Mouse (Mus musculus): ENCODE results near the gene Pacsin1. TPM values are rescaled to one million over a fixed set of nuclear protein-coding genes. Genes with fewer than 3 reads are reported as not detected.
A peak's percentile ranks its signal among the peaks of the same experiment; 100 is the strongest.

The Pacsin1 gene
- 0.27 TPM in 1 of 2 replicates, not detected in the other for total RNA-seq (2014; rRNA removed)
- polyA plus RNA-seq (2012; rRNA removed) = 0.16 and 0.23 TPM in 2 replicates

GRCm38 (mm10) chr17:27655089-27656010, at the start of gene Pacsin1:
TSS of gene Pacsin1 (plus strand) at chr17:27655509.
- Histone ChIP-seq H3K9ac (ENCODE audit: low read depth, low read length) (no peak within 1 kb of the TSS), H3K27me3 (ENCODE audit: control insufficient read depth, insufficient read depth, low read length) (peaks cover 14% of the 10 kb centered on the region; the same call in 1 of the 2 replicates), H3K27ac (replicated peaks; ENCODE audit: insufficient read depth, low read depth, low read length) (no peak within 1 kb of the TSS), H3K79me2 (ENCODE audit: control insufficient read depth, insufficient read depth, low read length) (no peaks in the 10 kb centered on the region), H3K4me1 (ENCODE audit: control insufficient read depth, insufficient read depth, low read length) (0 out of 2 replicates have a peak, but pooled peaks cover under 1% of the 10 kb centered on the region), H3K36me3 (ENCODE audit: control insufficient read depth, insufficient read depth, low read length) (no peaks in the 10 kb centered on the region), H3K4me3 (ENCODE audit: insufficient read depth, low read depth, low read length) (peak within 1 kb of the TSS; percentile 14; the same call in 1 of the 2 replicates)
- TF ChIP-seq CTCF (IDR thresholded peaks at IDR 0.05; ENCODE audit: low read depth, low read length) (no peak), POLR2A (IDR thresholded peaks at IDR 0.05; ENCODE audit: extremely low read depth, insufficient read depth, low read length) (no peak)
- no peak for DNase-seq (ENCODE audit: extremely low read depth, low read depth, low spot score)
- WGBS = 5% methylated on average over 63 of the region's 65 CpGs

- DNase-seq (ENCODE audit: extremely low read depth, low read depth, low spot score) = no peak
These were observed 45.7 kb upstream of the Pacsin1 start for GRCm38 (mm10) chr17:27609576-27609975.

GRCm38 (mm10) chr17:27610679-27611518, 44.4 kb upstream of the Pacsin1 start:
- Histone ChIP-seq H3K79me2 (ENCODE audit: control insufficient read depth, insufficient read depth, low read length) (peaks cover 70% of the 10 kb centered on the region), H3K4me1 (ENCODE audit: control insufficient read depth, insufficient read depth, low read length) (peaks cover 8% of the 10 kb centered on the region), H3K36me3 (ENCODE audit: control insufficient read depth, insufficient read depth, low read length) (no peaks in the 10 kb centered on the region), H3K27me3 (ENCODE audit: control insufficient read depth, insufficient read depth, low read length) (no peaks in the 10 kb centered on the region), H3K27ac (replicated peaks; ENCODE audit: insufficient read depth, low read depth, low read length) (no peak overlapping the region), H3K4me3 (ENCODE audit: insufficient read depth, low read depth, low read length) (no peak overlapping the region), H3K9ac (ENCODE audit: low read depth, low read length) (no peak overlapping the region)
- no peak for TF ChIP-seq CTCF (IDR thresholded peaks at IDR 0.05; ENCODE audit: low read depth, low read length)
- no peak for TF ChIP-seq POLR2A (IDR thresholded peaks at IDR 0.05; ENCODE audit: extremely low read depth, insufficient read depth, low read length)
- DNase-seq (ENCODE audit: extremely low read depth, low read depth, low spot score) = no peak
- 83% methylated on average over 10 of the region's 10 CpGs for WGBS

More at GRCm38 (mm10) chr17:27609576-27609975, 45.7 kb upstream of the Pacsin1 start:
- no peaks in the 10 kb centered on the region for H3K27me3 ChIP-seq (ENCODE audit: control insufficient read depth, insufficient read depth, low read length)
- H3K79me2 ChIP-seq (ENCODE audit: control insufficient read depth, insufficient read depth, low read length) = peaks cover 65% of the 10 kb centered on the region
- TF ChIP-seq CTCF (IDR thresholded peaks at IDR 0.05; ENCODE audit: low read depth, low read length) (no peak), POLR2A (IDR thresholded peaks at IDR 0.05; ENCODE audit: extremely low read depth, insufficient read depth, low read length) (no peak)
- 94% methylated on average over 7 of the region's 7 CpGs for WGBS
- no peaks in the 10 kb centered on the region for H3K36me3 ChIP-seq (ENCODE audit: control insufficient read depth, insufficient read depth, low read length)
- peaks cover 8% of the 10 kb centered on the region for H3K4me1 ChIP-seq (ENCODE audit: control insufficient read depth, insufficient read depth, low read length)
- no peak overlapping the region for H3K9ac ChIP-seq (ENCODE audit: low read depth, low read length)
- no peak overlapping the region for H3K27ac ChIP-seq (replicated peaks; ENCODE audit: insufficient read depth, low read depth, low read length)
- H3K4me3 ChIP-seq (ENCODE audit: insufficient read depth, low read depth, low read length) = no peak overlapping the region

- H3K27me3 ChIP-seq (ENCODE audit: control insufficient read depth, insufficient read depth, low read length) = no peaks in the 10 kb centered on the region
- H3K27ac ChIP-seq (replicated peaks; ENCODE audit: insufficient read depth, low read depth, low read length) = no peak overlapping the region
- no peaks in the 10 kb centered on the region for H3K36me3 ChIP-seq (ENCODE audit: control insufficient read depth, insufficient read depth, low read length)
- peaks cover 8% of the 10 kb centered on the region for H3K4me1 ChIP-seq (ENCODE audit: control insufficient read depth, insufficient read depth, low read length)
- TF ChIP-seq CTCF (IDR thresholded peaks at IDR 0.05; ENCODE audit: low read depth, low read length) (no peak), POLR2A (IDR thresholded peaks at IDR 0.05; ENCODE audit: extremely low read depth, insufficient read depth, low read length) (no peak)
- WGBS = 65% methylated on average over 3 of the region's 3 CpGs
- H3K79me2 ChIP-seq (ENCODE audit: control insufficient read depth, insufficient read depth, low read length) = peaks cover 68% of the 10 kb centered on the region
- no peak for DNase-seq (ENCODE audit: extremely low read depth, low read depth, low spot score)
- H3K9ac ChIP-seq (ENCODE audit: low read depth, low read length) = no peak overlapping the region
- H3K4me3 ChIP-seq (ENCODE audit: insufficient read depth, low read depth, low read length) = no peak overlapping the region
These were observed 43.8 kb upstream of the Pacsin1 start for GRCm38 (mm10) chr17:27611519-27611884.

GRCm38 (mm10) chr17:27611994-27612393, 43.3 kb upstream of the Pacsin1 start:
- peaks cover 68% of the 10 kb centered on the region for H3K79me2 ChIP-seq (ENCODE audit: control insufficient read depth, insufficient read depth, low read length)
- peaks cover 8% of the 10 kb centered on the region for H3K4me1 ChIP-seq (ENCODE audit: control insufficient read depth, insufficient read depth, low read length)
- TF ChIP-seq CTCF (IDR thresholded peaks at IDR 0.05; ENCODE audit: low read depth, low read length) (no peak), POLR2A (IDR thresholded peaks at IDR 0.05; ENCODE audit: extremely low read depth, insufficient read depth, low read length) (no peak)
- no peak overlapping the region for H3K4me3 ChIP-seq (ENCODE audit: insufficient read depth, low read depth, low read length)
- no peak overlapping the region for H3K27ac ChIP-seq (replicated peaks; ENCODE audit: insufficient read depth, low read depth, low read length)
- H3K36me3 ChIP-seq (ENCODE audit: control insufficient read depth, insufficient read depth, low read length) = no peaks in the 10 kb centered on the region
- H3K27me3 ChIP-seq (ENCODE audit: control insufficient read depth, insufficient read depth, low read length) = no peaks in the 10 kb centered on the region
- no peak overlapping the region for H3K9ac ChIP-seq (ENCODE audit: low read depth, low read length)
- 77% methylated on average over 5 of the region's 5 CpGs for WGBS
- DNase-seq (ENCODE audit: extremely low read depth, low read depth, low spot score) = no peak
